Mouse (Mus musculus) intestine, embryonic 14.5 days (tissue): ENCODE results near the gene C1s1. TPM values are rescaled to one million over a fixed set of nuclear protein-coding genes. Genes with fewer than 3 reads are reported as not detected.
"Not testable (repeated sequence)": the region's sequence is repeated elsewhere in the genome, so short reads cannot be mapped to it uniquely, and the experiment has no call there.

ENCODE experiments used
- ATAC-seq: fragments of 200-750 bp; cut with Nextera tagmentation; replicated peaks from 2 replicates; pipeline ENCODE4 v1.8.0; 2017; ENCODE audit warnings: low read depth, moderate number of reproducible peaks, moderate TSS enrichment, moderate library complexity; ENCODE audit not compliant: low FRiP score, low TSS enrichment
- DNase-seq: peaks from one replicate; pipeline ENCODE4 v3.0.0-alpha.2; 2018; ENCODE audit warnings: low spot score
- H3K27ac ChIP-seq: fragments of 300-500 bp; sonication (generic); 2 replicates; pipeline ENCODE4 v1.5.1; 2014; ENCODE audit warnings: low read depth, mild to moderate bottlenecking, control low read depth
- H3K27me3 ChIP-seq: fragments of 300-500 bp; sonication (generic); replicated peaks from 2 replicates; pipeline ENCODE4 v1.6.1; 2014; ENCODE audit warnings: low read length, control low read depth; ENCODE audit not compliant: control insufficient read depth, insufficient read depth
- H3K36me3 ChIP-seq: fragments of 300-500 bp; sonication (generic); 2 replicates; pipeline ENCODE4 v1.6.1; 2014; ENCODE audit warnings: low read length, control low read depth; ENCODE audit not compliant: control insufficient read depth, insufficient read depth
- H3K4me1 ChIP-seq: fragments of 300-500 bp; sonication (generic); replicated peaks from 2 replicates; pipeline ENCODE4 v1.6.1; 2014; ENCODE audit warnings: low read length, control low read depth, mixed read lengths; ENCODE audit not compliant: control insufficient read depth, insufficient read depth
- H3K4me2 ChIP-seq: fragments of 300-500 bp; sonication (generic); 2 replicates; pipeline ENCODE4 v1.6.1; 2014; ENCODE audit warnings: low read length
- H3K4me3 ChIP-seq: fragments of 300-500 bp; sonication (generic); 2 replicates; pipeline ENCODE4 v1.5.1; 2014; ENCODE audit warnings: low read depth, low read length, control low read depth, mixed read lengths
- H3K9ac ChIP-seq: fragments of 300-500 bp; sonication (generic); 2 replicates; pipeline ENCODE4 v1.6.1; 2014; ENCODE audit warnings: mild to moderate bottlenecking, low read length
- H3K9me3 ChIP-seq: fragments of 300-500 bp; sonication (generic); 2 replicates; pipeline ENCODE4 v1.6.1; 2016; ENCODE audit warnings: low read length, control low read depth; ENCODE audit not compliant: control insufficient read depth
- WGBS: fragments of 180-500 bp; shearing (Covaris S2); extraction: QIAGEN DNeasy Blood & Tissue Kit; methylation state at CpG from one replicate; pipeline ENCODE4 v1.1.7; 2014; 5-methylcytosine and 5-hydroxymethylcytosine counted together
- polyA plus RNA-seq: library from polyadenylated mRNA; unstranded; fragments of >200 nt; fragmentation: Nextera tagmentation; extraction: Ambion mirVana; gene quantifications from 2 replicates; pipeline ENCODE4 v1.2.1, GENCODE M21; 2014

The C1s1 gene
- polyA plus RNA-seq, 1 experiment from 2014 or later: 1.3 TPM

- Histone ChIP-seq H3K4me2 (no peak overlapping the region), H3K9me3 (no peaks in the 10 kb centered on the region), H3K27me3 (no peaks in the 10 kb centered on the region), H3K36me3 (no peaks in the 10 kb centered on the region), H3K9ac (no peak overlapping the region), H3K27ac (no peak overlapping the region), H3K4me3 (no peak overlapping the region), H3K4me1 (no peaks in the 10 kb centered on the region)
- ATAC-seq (no peak), DNase-seq (no peak)
- WGBS: 84% methylated on average over 4 of the region's 4 CpGs
Observed at GRCm38 (mm10) chr6:124488952-124489351, 53.2 kb downstream of the C1s1 start.

GRCm38 (mm10) chr6:124487509-124487908 lies 54.6 kb downstream of the C1s1 start:
- no peak overlapping the region for H3K9ac ChIP-seq
- H3K27me3 ChIP-seq: no peaks in the 10 kb centered on the region
- H3K4me2 ChIP-seq: no peak overlapping the region
- H3K27ac ChIP-seq: no peak overlapping the region
- H3K36me3 ChIP-seq: no peaks in the 10 kb centered on the region
- H3K4me1 ChIP-seq: no peaks in the 10 kb centered on the region
- H3K9me3 ChIP-seq: no peaks in the 10 kb centered on the region
- DNase-seq (no peak), ATAC-seq (no peak)
- WGBS: 24% methylated on average over 2 of the region's 2 CpGs
- H3K4me3 ChIP-seq: no peak overlapping the region

- H3K27ac ChIP-seq: no peak overlapping the region
- H3K4me3 ChIP-seq: peak overlapping the region; percentile 2; the same call in 1 of the 2 replicates
- no peak overlapping the region for H3K9ac ChIP-seq
- DNase-seq (no peak), ATAC-seq (0 out of 2 replicates have a peak, but pooled peaks have one; percentile 58)
- H3K36me3 ChIP-seq: no peaks in the 10 kb centered on the region
- H3K4me1 ChIP-seq: no peaks in the 10 kb centered on the region
- H3K4me2 ChIP-seq: peak overlapping the region; percentile 33
- no peaks in the 10 kb centered on the region for H3K27me3 ChIP-seq
- no peaks in the 10 kb centered on the region for H3K9me3 ChIP-seq
- WGBS: 31% methylated on average over 21 of the region's 21 CpGs
Observed at GRCm38 (mm10) chr6:124485414-124486144, 56.6 kb downstream of the C1s1 start.

GRCm38 (mm10) chr6:124484851-124485250 lies 57.3 kb downstream of the C1s1 start:
- Histone ChIP-seq H3K4me1 (no peaks in the 10 kb centered on the region), H3K4me2 (peak overlapping the region; percentile 33), H3K27me3 (no peaks in the 10 kb centered on the region), H3K36me3 (no peaks in the 10 kb centered on the region), H3K9ac (no peak overlapping the region), H3K9me3 (no peaks in the 10 kb centered on the region), H3K4me3 (no peak overlapping the region), H3K27ac (no peak overlapping the region)
- DNase-seq (no peak), ATAC-seq (no peak)
- 78% methylated on average over 7 of the region's 7 CpGs for WGBS

- 90% methylated on average over 3 of the region's 3 CpGs for WGBS
- not testable (repeated sequence) for H3K4me3 ChIP-seq, H3K4me1 ChIP-seq, ATAC-seq, H3K36me3 ChIP-seq, H3K27me3 ChIP-seq, H3K4me2 ChIP-seq, DNase-seq, H3K9me3 ChIP-seq, H3K27ac ChIP-seq, H3K9ac ChIP-seq
Observed at GRCm38 (mm10) chr6:124483831-124484230, 58.3 kb downstream of the C1s1 start.

GRCm38 (mm10) chr6:124481571-124481970 lies 60.6 kb downstream of the C1s1 start:
- H3K9me3 ChIP-seq: no peaks in the 10 kb centered on the region
- H3K4me1 ChIP-seq: no peaks in the 10 kb centered on the region
- DNase-seq (peak; percentile 86), ATAC-seq (0 out of 2 replicates have a peak, but pooled peaks have one; percentile 20)
- H3K9ac ChIP-seq: no peak overlapping the region
- H3K27ac ChIP-seq: no peak overlapping the region
- WGBS: 25% methylated on average over 6 of the region's 6 CpGs
- no peak overlapping the region for H3K4me3 ChIP-seq
- H3K4me2 ChIP-seq: no peak overlapping the region
- H3K27me3 ChIP-seq: no peaks in the 10 kb centered on the region
- H3K36me3 ChIP-seq: no peaks in the 10 kb centered on the region

Other genes with a start within 250 kb of the C1s1 start
- gene Cd163, start 237.7 kb downstream of the C1s1 start, polyA plus RNA-seq: 0.07 and 0.19 TPM in 2 replicates
- gene Pex5, start 127.3 kb downstream of the C1s1 start, polyA plus RNA-seq: 34.0 and 37.8 TPM in 2 replicates
- gene Clstn3, start 77.6 kb downstream of the C1s1 start, polyA plus RNA-seq: 4.7 and 5.4 TPM in 2 replicates
- gene C1rl, start 49.2 kb downstream of the C1s1 start, polyA plus RNA-seq: 0.92 and 1.1 TPM in 2 replicates
- 1.7 and 1.8 TPM in 2 replicates for gene C1ra, start 30.0 kb downstream of the C1s1 start, polyA plus RNA-seq
- not detected in 2 replicates for gene C1rb, start 27.9 kb upstream of the C1s1 start, polyA plus RNA-seq
- gene C1s2, start 93.7 kb upstream of the C1s1 start, polyA plus RNA-seq: not detected in 2 replicates
- gene Lpcat3, start 120.7 kb upstream of the C1s1 start, polyA plus RNA-seq: 75.5 and 79.8 TPM in 2 replicates
- 248 and 249 TPM in 2 replicates for gene Emg1, start 169.8 kb upstream of the C1s1 start, polyA plus RNA-seq
- gene Phb2, start 170.0 kb upstream of the C1s1 start, polyA plus RNA-seq: 414 and 436 TPM in 2 replicates
- gene Ptpn6, start 196.4 kb upstream of the C1s1 start, polyA plus RNA-seq: 11.7 and 14.1 TPM in 2 replicates
- gene Grcc10, start 199.0 kb upstream of the C1s1 start, polyA plus RNA-seq: 440 and 466 TPM in 2 replicates
- gene Gm45234, start 213.7 kb upstream of the C1s1 start, polyA plus RNA-seq: not detected in 2 replicates
- 12.1 TPM in 2 replicates for gene Atn1, start 214.2 kb upstream of the C1s1 start, polyA plus RNA-seq
- 7.6 and 8.0 TPM in 2 replicates for gene Eno2, start 227.3 kb upstream of the C1s1 start, polyA plus RNA-seq
- 0.45 and 0.47 TPM in 2 replicates for gene Lrrc23, start 237.4 kb upstream of the C1s1 start, polyA plus RNA-seq